Mouse (Mus musculus) megakaryocyte, adult 5-6 weeks (primary cell): ENCODE data around the gene Tmem17. TPM values are rescaled to one million over a fixed set of nuclear protein-coding genes. Genes with fewer than 3 reads are reported as not detected.

Experiments
- ATAC-seq: 2 replicates; pipeline ENCODE4 v1.8.0; 2016; ENCODE audit warnings: mild to moderate bottlenecking, inconsistent platforms; ENCODE audit not compliant: poor library complexity, severe bottlenecking
- total RNA-seq, 2 experiments: library from RNA; stranded (forward) in 1 of 2; stranded (reverse) in 1 of 2; fragments of 153-499, 151-499 nt in 1 of 2; fragments of 221-1000, 200-1000 nt in 1 of 2; gene quantifications; 2 replicates each; pipeline versions ENCODE4 v1.2.3 to v1.2.4; 2015 to 2017

Gene Tmem17
- total RNA-seq (2015) (0.40 and 0.98 TPM in 2 replicates), total RNA-seq (2017) (1.2 and 1.4 TPM in 2 replicates)

DNA sequence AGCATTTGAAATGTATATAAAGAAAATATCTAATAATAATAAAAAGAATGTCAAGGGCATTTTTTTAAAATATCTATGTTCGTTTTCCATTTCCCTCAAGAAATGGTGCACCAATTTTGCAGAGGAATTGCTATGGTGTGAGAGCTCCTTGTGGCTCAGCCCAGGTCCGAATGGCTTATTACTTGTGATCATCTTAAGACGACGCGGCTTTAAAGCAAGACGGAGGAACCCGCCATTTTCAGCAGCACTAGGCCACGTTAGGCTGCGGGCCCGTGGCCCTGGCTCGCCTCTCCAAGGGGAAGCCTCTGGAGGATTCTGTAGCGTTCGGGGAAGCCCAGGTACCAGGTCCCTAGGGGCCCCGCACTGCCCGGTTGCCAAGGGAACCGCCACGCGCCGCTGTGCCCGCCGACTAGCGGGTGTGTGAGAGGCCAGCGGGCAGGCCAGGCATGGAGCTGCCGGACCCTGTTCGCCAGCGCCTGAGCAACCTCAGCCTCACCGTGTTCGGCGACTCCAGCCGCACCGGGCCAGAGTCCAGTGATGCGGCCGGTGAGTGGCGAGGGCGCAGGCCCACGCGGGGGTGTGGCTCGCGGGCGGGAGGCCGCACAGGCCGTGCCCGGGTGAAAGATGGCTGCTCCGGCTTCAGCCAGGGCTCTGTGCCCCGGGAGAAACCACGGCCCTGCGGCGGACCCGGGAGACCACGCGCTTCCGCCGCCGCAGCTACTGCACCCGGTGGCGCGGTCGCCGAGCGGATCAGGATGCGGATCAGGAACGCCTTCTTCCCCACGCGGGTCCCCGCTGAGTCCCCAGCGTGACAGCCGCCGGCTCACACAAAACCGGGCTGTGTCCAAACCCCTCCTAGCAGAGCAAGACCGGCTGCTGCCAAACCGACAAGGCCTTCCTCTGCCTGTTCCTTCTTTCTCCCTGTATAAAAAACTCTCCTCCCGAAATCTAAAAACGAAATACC is at the start of gene Tmem17:
Tmem17 (plus strand) TSS at position 51 of the 964 bp plus-strand sequence.
- ATAC-seq: peak; percentile 90

DNA sequence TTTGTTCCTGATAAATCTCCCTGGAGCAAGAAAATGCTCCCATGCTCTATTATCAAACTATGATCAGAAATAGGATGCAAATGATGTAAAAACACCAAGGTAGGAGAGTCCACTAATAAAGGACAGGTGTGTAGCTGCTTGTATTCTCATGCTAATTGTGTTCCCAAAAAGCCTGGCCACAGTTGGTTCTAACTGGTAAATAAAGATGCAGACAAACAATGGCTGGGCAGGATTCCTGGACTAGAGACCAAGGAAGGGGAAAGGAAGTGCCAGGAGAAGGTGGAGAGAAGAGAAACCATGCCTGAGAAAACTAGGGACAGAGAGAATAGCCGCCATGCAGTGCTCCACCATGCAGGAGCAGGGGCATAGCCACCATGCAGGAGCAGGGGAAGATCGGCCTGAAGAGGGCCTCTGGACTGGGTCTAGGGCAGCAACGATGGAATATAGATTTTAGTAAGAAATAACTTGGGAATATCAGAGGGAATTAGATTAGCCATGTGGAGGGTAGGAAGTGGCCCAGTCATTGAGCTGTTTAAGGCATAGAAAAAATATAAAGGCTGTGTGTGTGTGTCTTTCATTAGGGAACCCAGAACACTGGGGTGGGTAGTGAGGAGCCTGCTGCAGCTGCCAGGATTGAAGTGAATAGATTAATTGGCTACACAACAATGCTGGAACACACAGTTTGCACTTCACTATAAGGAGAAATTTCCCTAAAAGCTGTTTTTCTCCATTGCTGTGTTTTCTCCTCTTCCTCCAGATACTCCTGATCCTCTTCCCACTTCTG is 31.9 kb upstream of the Tmem17 start:
- no peak for ATAC-seq

DNA sequence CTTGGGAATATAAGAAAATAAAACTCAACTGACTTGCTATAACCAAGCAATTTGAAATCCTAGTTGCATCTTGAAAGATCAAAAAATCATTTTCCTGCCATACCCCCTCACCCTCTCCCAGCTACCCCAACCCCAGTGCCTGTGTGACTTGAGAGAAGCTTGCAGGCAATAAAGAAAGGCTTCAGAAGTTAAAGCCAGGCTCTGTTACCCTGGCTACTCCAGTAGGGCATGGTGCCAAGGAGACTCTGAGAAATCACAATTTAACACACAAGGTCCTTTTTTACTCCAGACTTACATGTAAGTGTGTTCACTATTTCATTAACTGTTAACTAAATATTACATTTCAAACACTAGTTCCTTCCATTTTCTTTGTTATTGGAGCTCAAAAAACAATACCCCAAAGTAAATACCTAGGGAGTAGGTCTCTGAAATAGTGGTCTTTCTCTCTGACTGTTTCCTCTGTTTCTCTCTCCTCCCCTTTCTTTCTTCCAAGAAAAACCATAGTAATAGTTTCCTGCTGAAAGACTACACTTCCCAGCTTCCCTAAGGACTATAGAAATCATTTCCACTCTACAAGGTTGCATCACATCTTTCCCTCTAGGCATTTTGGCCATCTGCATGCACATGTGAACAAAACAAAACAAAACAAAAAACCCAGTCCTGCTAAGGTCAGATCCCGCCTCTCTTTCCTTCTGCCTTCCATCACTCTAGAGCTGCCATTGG is 30.1 kb upstream of the Tmem17 start:
- ATAC-seq: no peak

DNA sequence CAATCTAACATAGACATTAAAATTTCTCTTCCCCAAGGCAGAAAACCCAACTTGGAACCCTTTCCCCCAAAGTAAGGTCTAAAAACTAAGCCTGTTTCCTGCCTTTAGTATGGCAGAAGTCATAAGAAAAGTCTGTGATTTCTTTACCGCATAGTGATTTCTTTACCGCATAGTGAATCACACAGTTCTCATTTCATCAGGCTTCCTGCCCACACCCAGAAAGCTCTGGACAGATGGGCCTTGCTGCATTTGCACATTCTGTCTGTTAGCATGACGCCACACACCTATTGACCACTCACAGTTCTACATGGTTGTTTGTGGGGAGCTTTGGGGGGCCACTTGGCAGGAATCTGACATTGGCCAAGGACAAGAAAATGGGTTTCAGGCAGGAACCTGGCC is 29.5 kb upstream of the Tmem17 start:
- ATAC-seq: no peak

DNA sequence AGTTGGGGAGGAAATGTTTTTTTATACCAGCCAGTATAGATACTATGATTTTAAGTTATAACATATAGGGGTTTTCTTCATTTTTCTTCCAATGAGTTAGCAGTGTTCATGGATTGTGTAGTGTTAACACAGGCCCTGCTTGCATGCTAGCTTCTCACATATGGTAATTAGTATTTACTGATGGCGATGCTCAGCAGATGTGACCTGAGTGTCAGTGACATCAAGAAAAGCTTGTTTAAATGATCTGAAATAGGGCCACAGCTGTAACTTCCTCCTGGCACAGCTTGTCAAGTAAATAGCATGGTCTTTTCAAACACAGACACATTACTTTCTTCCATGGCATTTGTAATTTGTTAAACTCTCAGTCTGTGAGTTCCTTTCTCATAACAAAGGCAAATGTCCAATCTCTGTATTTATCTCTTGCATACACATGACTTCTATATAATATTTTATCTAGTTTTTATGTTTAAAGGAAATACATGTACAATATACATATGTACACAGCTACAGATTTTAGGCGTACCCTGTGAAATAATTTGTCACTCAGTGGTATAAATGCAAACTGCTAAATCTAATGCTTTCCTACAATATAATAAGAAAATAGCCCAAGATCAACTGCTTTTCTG is 18.1 kb upstream of the Tmem17 start:
- no peak for ATAC-seq

DNA sequence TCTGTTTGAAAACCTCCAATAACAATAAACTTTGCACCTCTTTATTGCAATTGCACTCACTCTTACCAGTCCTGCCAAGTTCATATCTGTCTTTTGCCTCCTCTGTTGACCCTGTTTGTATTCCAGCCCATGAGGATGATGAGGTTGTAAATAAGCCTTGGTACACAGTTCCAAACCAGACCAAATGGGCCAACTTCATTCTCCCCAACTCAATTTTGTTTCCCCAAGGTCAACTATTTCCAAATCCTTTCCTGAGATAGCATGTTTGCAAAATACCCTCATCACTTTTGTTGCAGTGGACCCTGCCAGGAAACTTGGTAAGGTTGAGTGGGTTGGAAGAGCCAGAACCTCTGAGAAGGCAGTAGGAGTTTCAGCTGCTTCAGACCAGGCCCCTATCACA is 16.9 kb upstream of the Tmem17 start:
- ATAC-seq: no peak

DNA sequence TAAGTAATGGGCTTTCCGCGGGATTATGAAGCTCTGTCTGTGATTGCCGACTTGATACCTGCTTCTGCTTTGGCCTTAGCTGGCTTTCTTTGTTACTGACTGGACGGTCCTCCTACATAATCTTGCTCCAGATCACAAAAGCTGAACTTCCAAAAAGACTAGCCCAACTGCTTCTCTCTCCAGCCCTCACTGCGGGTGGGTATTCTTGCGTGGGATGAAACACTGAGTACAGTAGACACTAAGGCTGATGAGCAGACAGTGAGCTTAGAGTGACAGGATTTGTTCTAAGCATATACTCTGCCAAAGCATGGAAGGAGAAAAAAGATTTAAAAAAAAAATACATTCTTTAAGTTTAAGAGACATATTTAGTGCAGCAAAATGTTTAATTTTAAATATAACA is 12.5 kb upstream of the Tmem17 start:
- no peak for ATAC-seq

DNA sequence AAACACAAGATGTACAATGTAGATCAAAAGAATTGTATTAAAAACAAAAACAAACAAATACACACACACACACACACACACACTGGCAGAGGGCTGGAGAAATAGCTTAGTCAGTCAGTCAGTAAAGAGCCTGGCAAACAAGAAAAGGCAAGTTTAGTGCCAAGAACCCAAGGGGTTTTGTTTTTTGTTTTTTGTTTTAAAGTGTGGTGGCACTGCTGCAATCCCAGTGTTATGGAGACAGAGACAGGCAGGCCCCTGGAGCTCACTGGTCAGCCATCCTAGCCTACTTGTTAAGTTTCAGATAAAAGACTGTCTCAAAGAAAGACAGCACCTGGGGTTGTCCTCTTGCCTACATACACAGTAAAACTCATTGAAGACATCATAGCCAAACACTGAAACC is 12.0 kb upstream of the Tmem17 start:
- ATAC-seq: no peak

DNA sequence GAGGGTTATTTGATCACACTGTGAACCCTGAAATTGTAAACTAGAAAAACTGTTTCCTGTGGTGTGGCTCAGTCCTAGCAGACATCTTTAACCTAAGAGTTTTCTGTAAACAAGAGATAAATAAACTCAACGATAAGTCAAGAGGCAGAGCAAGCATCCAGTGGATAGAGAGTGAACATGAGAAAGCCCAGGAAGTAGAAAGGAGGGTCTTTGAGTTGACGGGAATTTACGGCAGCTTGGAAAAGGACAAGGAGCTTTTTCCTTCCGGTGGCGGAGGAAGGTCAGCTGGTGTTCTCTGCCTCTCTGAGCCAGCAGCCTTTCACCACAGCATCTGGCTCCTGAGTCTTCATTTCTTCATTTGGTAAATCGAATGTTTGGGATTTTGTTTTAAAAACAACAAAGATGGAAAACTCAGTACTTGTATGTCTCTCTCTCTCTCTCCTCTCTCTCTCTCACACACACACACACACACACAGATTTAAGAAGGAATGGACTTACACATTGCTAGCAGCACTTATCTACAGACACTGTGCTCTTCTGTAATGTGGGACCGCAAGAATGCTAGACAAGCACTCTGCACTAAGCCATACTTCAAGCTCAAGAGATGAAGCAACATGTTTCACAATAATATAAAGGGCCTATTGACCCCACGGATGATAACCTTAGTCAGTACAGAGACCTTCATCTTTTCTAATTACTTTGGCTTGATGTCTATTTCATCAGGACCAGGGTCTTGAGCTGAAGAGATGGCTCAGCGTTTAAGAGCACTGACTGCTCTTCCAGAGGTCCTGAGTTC is 10.9 kb upstream of the Tmem17 start:
- no peak for ATAC-seq

DNA sequence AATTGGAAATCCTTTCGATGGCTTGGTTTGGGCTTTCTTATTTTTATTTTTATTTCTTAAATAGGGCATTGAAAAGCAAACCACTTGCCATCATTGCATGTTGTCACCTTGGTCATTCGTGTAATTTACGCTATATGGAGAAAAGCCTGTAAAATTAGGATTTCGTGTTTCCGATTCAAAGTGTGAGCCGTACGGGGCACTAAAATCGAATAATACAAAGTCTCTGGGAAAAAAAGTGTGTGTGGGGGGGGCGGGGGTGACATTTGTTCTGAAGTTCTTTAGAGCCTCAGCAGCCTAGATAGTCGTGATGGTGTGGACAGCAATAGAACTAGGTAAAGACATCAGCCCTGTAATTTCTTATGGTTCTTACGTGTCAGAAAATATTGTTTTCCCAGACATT is 1.2 kb downstream of the Tmem17 start:
- no peak for ATAC-seq

DNA sequence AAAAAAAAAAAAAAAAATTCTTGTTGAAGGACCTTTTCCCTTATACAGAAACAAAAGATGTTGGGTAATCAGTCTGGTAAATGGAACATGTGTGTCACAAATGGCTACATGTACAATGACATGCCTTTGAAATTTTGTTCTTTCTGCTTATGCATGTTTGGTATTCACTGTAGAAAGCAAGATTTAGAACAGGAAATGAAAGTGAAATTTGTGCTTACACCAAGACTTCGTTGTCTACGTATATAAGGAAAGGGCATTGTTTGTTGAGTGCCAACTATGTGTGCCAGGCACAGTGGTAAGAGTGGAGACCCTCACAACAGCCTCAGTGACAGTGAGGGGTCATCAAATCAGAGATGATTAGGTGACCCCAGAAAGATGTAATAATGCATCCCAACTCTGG is 3.2 kb downstream of the Tmem17 start:
- peak; percentile 46 for ATAC-seq

DNA sequence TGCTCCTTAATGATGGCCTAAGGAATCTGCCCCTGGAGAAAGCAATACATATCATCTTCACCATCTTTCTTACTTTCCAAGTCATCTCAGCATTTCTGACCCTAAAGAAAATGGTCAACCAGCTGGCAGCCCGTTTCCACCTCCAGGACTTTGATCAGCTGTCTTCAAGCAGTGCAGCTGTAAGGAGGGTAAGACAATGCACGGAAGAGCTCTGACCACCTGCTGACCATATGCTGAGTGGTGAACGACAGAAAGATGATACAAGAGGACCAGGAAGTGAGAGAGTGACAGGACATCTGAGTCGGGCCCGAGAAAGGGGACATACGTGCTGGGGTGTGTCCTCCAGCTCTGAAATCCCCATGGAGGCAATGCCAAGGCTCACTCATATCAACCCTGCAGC is 6.6 kb downstream of the Tmem17 start:
- ATAC-seq: no peak

DNA sequence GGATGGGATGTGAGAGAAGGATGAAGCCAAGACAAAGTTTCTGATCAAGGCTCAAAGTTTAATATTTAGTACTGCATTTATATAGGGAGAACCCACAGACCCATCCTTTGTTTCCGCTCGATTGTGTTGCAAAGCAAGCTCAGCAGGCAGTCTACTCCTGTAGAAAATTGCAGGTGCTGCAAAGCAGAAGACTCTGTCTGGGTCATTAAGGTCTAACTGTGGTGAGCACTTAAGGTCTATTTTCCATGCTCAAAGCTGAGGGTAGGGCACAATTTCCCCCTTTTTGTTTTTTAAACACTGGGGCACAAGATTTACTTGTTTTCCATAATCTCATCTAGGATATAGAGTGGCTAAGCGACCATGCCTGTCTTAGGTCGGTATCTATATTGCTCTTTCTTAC is 8.4 kb downstream of the Tmem17 start:
- ATAC-seq: no peak

DNA sequence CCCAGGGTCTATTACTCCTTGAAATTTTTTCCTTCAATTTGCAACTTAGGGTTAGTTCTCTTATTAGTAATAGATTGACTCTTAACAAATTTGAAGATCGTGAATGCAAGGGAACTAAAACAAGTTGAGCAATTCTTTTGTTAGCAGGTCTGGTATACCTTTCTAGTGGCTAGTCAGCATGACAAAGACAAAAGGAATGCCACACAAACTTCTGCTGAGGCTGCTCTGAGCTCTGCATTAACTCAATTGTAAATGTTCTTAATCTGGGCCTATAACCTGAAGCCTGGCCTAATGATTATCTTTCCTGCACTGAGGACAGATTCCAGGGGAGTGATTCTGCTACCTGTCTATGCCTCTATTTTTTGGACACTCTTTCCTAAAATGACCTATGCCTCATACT is 12.7 kb downstream of the Tmem17 start:
- ATAC-seq: no peak

DNA sequence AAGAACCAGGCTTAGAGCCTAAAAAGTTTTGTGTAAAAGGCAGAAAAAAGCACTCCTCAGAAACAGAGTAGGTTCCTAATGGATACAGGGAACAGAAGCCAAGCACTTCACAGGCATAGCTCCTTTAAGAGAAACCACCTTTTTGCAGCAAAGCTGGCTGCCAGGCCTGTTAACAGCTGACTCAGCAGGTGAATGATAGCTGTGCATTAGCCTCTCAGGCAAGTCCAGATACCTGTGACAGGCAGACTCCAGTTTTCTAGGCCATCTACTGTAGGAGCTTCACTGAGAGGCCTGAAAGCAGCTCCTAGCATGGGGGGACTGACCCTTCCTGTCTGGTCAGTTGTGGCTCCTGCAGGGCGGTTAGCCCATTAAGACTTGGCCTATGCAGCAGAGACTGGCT is 28.7 kb downstream of the Tmem17 start:
- ATAC-seq: no peak

DNA sequence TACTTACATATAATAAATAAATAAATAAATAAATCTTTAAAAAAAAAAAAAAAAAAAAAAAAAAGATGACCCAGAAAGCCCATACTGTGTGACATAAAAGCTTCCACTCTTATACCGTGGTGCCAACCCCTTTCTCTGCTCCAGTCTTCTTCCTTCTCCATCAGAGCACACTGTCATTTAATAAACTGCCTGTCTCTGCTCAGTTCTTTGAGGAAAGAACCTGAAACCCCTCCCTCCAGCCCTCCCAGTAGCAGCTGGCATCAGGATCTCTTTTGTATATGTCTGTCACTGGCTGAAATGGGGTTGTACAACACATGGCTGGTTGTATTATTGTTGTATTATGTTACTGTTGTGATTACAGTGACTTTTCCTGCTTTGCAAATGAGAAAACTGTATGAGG is 48.2 kb downstream of the Tmem17 start:
- no peak for ATAC-seq

DNA sequence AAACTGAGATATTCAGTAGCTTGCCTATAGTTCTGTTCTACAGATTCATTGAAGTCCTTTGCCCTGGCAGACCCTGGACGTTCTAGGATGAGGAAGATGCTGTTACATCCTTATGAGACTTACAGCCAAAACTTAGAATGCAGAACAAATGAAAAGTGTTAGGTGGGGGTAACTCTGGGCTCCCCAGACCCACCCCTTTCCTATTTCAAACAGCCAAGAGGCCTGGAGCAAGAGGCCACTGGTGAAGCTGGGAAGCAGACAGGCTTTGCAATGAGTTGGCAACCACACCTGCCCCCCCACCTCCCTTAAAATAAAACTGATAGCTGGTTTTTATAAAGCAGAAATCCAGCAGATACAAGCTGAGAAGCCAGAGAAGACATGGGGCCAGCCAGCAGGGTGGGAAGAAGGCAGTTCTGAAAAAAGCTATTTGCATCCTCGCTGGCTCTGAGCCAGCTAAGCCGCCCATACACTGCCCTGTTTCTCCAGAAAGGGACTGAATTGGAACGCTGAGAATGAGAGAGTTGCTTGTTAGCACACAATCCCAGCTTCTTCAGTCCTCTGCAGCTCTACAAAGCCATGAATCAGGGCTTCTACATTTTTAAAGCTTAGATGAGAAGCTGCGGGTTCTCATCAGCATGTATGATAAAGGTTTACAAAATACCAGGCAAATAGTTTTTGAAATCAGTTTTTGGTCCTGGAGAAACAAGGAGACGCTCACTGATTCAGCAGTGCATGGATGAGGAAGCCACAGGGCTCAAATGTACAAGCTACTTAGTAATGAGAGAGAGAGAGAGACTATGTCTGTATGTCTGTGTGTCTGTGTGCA is 48.8 kb downstream of the Tmem17 start:
- ATAC-seq: no peak

DNA sequence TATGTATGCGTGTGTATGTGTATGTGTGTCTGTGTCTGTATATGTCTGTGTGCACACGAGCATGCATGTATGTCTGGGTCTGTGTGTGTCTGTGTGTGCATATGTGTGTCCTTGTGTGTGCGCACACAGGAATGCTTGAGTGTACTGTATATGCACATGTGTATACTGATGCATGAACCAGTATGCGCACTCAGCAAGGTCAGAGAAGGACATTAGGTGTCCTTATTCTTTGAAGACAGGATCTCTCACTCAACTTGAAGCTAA is 49.4 kb downstream of the Tmem17 start:
- ATAC-seq: no peak

DNA sequence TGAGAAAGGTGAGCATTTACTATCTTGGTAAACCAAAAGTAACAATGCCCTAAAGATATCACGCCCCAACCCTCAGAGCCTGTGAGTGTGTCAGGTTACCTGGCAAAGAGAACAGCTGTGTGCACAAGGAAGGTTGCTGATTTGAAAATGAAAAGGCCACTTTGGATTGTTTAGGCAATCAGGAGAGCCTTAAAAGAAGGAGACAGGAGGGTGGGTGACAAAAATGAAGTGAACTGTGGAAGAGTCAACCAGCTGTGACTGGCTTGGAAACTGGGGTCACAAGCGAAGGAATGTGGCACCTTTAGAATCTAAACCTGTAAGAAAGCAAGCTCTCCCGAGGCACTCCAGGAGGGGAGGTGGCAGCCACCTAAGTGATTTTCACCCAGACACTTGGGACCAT is 51.8 kb downstream of the Tmem17 start:
- no peak for ATAC-seq
